Mouse (Mus musculus) bone marrow, adult 2 months (tissue): ENCODE data around the gene Skint6. TPM values are rescaled to one million over a fixed set of nuclear protein-coding genes. Genes with fewer than 3 reads are reported as not detected.

Experiments used
- H3K27ac ChIP-seq: fragments of 200-500 bp; 2 replicates; pipeline ENCODE4 v1.5.1; 2012; ENCODE audit warnings: low read depth, mild to moderate bottlenecking, control low read depth, inconsistent platforms, low read length; ENCODE audit not compliant: control insufficient read depth, poor library complexity, insufficient read depth
- H3K4me1 ChIP-seq: fragments of 200-500 bp; 2 replicates; pipeline ENCODE4 v1.6.1; 2011; ENCODE audit warnings: low read length; ENCODE audit not compliant: control insufficient read depth, insufficient read depth
- H3K4me3 ChIP-seq: fragments of 200-500 bp; replicated peaks from 2 replicates; pipeline ENCODE3; 2011; ENCODE audit warnings: mild to moderate bottlenecking, low read depth, low read length, control low read depth; ENCODE audit not compliant: control insufficient read depth
- CTCF ChIP-seq: fragments of 200-500 bp; IDR thresholded peaks from 2 replicates; pipeline ENCODE4 v1.5.1; 2011; ENCODE audit warnings: low read length, control low read depth; ENCODE audit not compliant: control insufficient read depth, insufficient read depth
- POLR2A ChIP-seq: fragments of 200-500 bp; IDR thresholded peaks from 2 replicates; pipeline ENCODE4 v1.6.1; 2011; ENCODE audit warnings: low read depth, mild to moderate bottlenecking, control low read depth, low read length, borderline replicate concordance; ENCODE audit not compliant: control insufficient read depth
- WGBS: fragments of 180-500 bp; shearing (Covaris S2); methylation state at CpG from one replicate; pipeline ENCODE4 v1.1.7; 2018; 5-methylcytosine and 5-hydroxymethylcytosine counted together
- polyA plus RNA-seq: library from polyadenylated mRNA; stranded (reverse); fragments of >200 nt; gene quantifications from 2 replicates; pipeline ENCODE4 v1.2.4, GENCODE M21; 2011; ENCODE audit warnings: low replicate concordance; ENCODE audit not compliant: missing spikeins, insufficient read depth, insufficient read length

Skint6 gene
- polyA plus RNA-seq, 1 experiment = 0.52 TPM

DNA sequence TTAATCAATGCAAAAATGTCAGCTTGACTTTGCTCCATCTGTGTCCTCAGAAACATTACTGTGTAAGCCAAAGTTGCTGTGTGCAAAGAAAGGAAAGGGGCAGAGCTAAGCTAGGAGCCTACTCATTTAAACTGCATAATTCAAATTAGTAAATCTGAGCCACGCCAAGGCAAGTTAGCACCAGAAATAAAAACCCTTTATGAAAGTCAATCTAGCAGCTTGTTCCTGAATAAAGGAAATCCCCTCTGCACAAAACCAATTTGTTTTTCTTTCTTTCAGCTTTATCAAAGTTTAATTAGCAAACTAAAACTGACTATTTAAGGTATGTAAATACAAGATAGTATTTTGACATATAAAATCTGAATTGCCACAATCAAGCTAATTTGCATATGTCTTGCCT, 512.0 kb downstream of the Skint6 start, which contains the start of gene Skint10:
TSS of gene Skint10 (minus strand) at position 101 of the 400 bp plus-strand sequence.
- 74% methylated on average over 1 of the region's 1 CpGs for WGBS
- no peaks in the 10 kb centered on the region for H3K4me1 ChIP-seq
- H3K27ac ChIP-seq = no peak within 1 kb of the TSS
- TF ChIP-seq CTCF = no peak
- no peak for TF ChIP-seq POLR2A
- no peak within 1 kb of the TSS for H3K4me3 ChIP-seq
